Mouse (Mus musculus) kidney, adult 2 months (tissue): ENCODE measurements around the gene Tcf3. TPM values are rescaled to one million over a fixed set of nuclear protein-coding genes. Genes with fewer than 3 reads are reported as not detected.

Source experiments
- DNase-seq: peaks from one replicate; pipeline ENCODE4 v3.0.0; 2021
- H3K27ac ChIP-seq: fragments of 200-500 bp; 2 replicates; pipeline ENCODE4 v1.5.1; 2012; ENCODE audit warnings: low read depth, low read length, control low read depth, inconsistent platforms; ENCODE audit not compliant: insufficient read depth
- H3K27me3 ChIP-seq: fragments of 200-500 bp; replicated peaks from 2 replicates; pipeline ENCODE4 v1.6.1; 2012; ENCODE audit warnings: mild to moderate bottlenecking, moderate library complexity, low read length, inconsistent platforms; ENCODE audit not compliant: control insufficient read depth, insufficient read depth
- H3K36me3 ChIP-seq: fragments of 200-500 bp; 2 replicates; pipeline ENCODE4 v1.6.1; 2012; ENCODE audit warnings: mild to moderate bottlenecking, moderate library complexity, low read length, inconsistent platforms; ENCODE audit not compliant: control insufficient read depth, insufficient read depth
- H3K4me1 ChIP-seq: fragments of 200-500 bp; 2 replicates; pipeline ENCODE4 v1.6.1; 2011; ENCODE audit warnings: low read length; ENCODE audit not compliant: control insufficient read depth, insufficient read depth
- H3K4me3 ChIP-seq: fragments of 200-500 bp; 2 replicates; pipeline ENCODE4 v1.5.1; 2011; ENCODE audit warnings: mild to moderate bottlenecking, low read depth, low read length, control low read depth; ENCODE audit not compliant: insufficient read depth
- CTCF ChIP-seq: fragments of 200-500 bp; conservative IDR thresholded peaks from 2 replicates; pipeline ENCODE4 v1.5.1; 2011; ENCODE audit warnings: low read depth, mild to moderate bottlenecking, control low read depth, low read length, moderate library complexity, mixed read lengths; ENCODE audit not compliant: insufficient read depth, insufficient read length
- POLR2A ChIP-seq: fragments of 200-500 bp; IDR thresholded peaks from one replicate; pipeline ENCODE4 v1.6.1; 2011; ENCODE audit warnings: low read depth, low read length, control low read depth
- WGBS: fragments of 180-500 bp; shearing (Covaris S2); methylation state at CpG from one replicate; pipeline ENCODE4 v1.1.7; 2018; 5-methylcytosine and 5-hydroxymethylcytosine counted together
- polyA plus RNA-seq: library from polyadenylated mRNA; depleted of rRNA; stranded (reverse); fragments of >200 nt; gene quantifications from 2 replicates; pipeline ENCODE4 v1.2.3, GENCODE M21; 2012

Gene Tcf3
- polyA plus RNA-seq, 1 experiment: 33.3 TPM

DNA sequence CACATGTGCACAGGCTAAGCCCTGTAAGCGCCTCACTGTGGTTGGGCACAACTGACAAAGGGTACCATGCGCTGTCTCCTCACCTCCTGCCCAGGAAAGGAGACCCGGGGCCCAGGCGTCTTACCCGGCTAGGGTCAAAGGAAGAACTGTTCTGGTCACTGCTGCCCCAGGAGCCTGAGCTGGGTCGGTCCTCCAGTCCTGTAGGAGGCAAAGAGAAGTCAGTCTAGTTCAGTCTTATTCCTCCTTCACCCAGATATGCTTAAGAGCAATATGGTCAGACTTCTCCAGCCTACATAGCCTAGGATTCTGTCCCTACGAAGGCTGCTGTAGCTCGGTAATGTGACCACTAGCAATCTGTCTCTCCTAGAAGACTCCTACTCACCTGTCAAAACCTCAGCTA lies 12.2 kb downstream of the Tcf3 start:
- H3K4me3 ChIP-seq: no peak overlapping the region
- no peak overlapping the region for H3K27ac ChIP-seq
- peaks cover 1% of the 10 kb centered on the region; the same call in 1 of the 2 replicates for H3K36me3 ChIP-seq
- TF ChIP-seq CTCF (no peak), POLR2A (no peak)
- DNase-seq: no peak
- no peaks in the 10 kb centered on the region for H3K27me3 ChIP-seq
- WGBS: 92% methylated on average over 8 of the region's 8 CpGs
- H3K4me1 ChIP-seq: no peaks in the 10 kb centered on the region

GRCm38 (mm10) chr10:80420729-80421128 lies 12.7 kb downstream of the Tcf3 start:
- Histone ChIP-seq H3K27ac (no peak overlapping the region), H3K4me1 (no peaks in the 10 kb centered on the region), H3K27me3 (no peaks in the 10 kb centered on the region), H3K36me3 (peaks cover 1% of the 10 kb centered on the region; the same call in 1 of the 2 replicates), H3K4me3 (no peak overlapping the region)
- 93% methylated on average over 10 of the region's 10 CpGs for WGBS
- no peak for DNase-seq
- no peak for TF ChIP-seq CTCF
- no peak for TF ChIP-seq POLR2A

- Histone ChIP-seq H3K4me1 (no peaks in the 10 kb centered on the region), H3K27me3 (no peaks in the 10 kb centered on the region), H3K27ac (no peak overlapping the region), H3K4me3 (no peak overlapping the region), H3K36me3 (peaks cover 1% of the 10 kb centered on the region; the same call in 1 of the 2 replicates)
- 80% methylated on average over 8 of the region's 8 CpGs for WGBS
- TF ChIP-seq POLR2A (no peak), CTCF (no peak)
- no peak for DNase-seq
These were observed 14.0 kb downstream of the Tcf3 start for GRCm38 (mm10) chr10:80419419-80419818.

DNA sequence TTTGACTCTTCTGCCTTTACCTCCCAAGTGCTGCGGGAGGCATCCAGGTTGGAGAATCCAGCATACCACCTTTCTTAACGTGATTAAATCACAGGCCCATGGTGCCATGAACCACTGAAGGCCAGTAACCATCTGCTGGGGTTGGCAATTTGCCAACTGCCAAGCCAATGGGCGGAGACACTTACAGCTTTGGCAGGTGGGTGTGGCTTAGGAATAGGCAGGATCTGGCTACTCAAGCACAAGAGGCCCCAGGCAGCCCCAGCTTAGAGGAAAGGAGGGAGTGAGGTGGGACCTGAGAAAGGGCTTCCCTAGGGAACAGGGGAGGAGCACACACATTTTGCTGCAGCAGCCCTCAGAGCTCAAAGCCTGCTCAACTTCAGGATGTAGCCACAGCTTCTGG lies 15.1 kb downstream of the Tcf3 start:
- Histone ChIP-seq H3K27me3 (no peaks in the 10 kb centered on the region), H3K4me3 (no peak overlapping the region), H3K27ac (no peak overlapping the region), H3K36me3 (peaks cover 1% of the 10 kb centered on the region; the same call in 1 of the 2 replicates), H3K4me1 (no peaks in the 10 kb centered on the region)
- peak; percentile 56 for DNase-seq
- 54% methylated on average over 3 of the region's 3 CpGs for WGBS
- TF ChIP-seq POLR2A: no peak
- no peak for TF ChIP-seq CTCF

DNA sequence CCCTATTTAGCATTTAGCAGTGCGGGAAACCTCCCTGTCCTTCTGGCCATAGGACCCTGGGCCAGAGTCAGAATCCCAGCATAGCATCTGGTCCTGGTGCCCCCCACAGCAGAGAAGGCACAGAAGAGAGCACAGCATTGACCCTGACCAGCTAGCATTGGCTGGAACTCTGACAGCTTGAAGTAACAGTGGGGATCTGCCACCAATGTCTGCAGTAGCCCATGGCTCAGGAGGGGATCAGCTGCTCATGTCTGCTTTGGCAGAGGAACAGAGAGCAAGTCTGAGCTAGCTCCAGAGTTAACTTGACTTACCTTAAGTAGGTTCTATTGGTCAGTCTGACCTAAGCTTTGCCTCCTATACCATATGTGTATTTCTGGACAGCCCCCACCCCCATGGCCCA lies 15.6 kb downstream of the Tcf3 start:
- WGBS: 89% methylated on average over 1 of the region's 1 CpGs
- Histone ChIP-seq H3K27me3 (no peaks in the 10 kb centered on the region), H3K27ac (no peak overlapping the region), H3K4me3 (no peak overlapping the region), H3K36me3 (peaks cover 1% of the 10 kb centered on the region; the same call in 1 of the 2 replicates), H3K4me1 (no peaks in the 10 kb centered on the region)
- TF ChIP-seq CTCF (no peak), POLR2A (no peak)
- DNase-seq: no peak

DNA sequence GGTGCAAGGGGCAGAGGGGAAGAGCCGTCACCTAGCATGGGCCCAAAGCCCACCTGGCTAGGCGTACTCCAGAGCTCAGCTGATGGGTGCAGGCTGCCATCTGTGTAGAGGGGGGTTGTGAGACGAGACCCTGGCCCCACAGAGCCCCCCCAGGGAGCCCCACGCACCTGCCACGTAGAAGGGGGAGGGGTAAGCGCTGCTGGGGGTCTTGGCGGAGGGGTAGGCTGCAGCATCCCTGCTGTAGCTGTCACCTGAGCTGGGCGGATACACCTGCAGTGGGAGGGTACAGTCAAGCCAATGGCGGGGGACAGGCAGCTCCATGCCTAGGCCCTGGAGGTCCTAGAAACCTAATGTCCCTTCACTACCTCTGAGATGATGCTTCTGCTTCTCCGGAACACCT lies 16.1 kb downstream of the Tcf3 start:
- no peak for DNase-seq
- TF ChIP-seq POLR2A (no peak), CTCF (no peak)
- no peak overlapping the region for H3K4me3 ChIP-seq
- WGBS: 95% methylated on average over 10 of the region's 10 CpGs
- peaks cover 1% of the 10 kb centered on the region; the same call in 1 of the 2 replicates for H3K36me3 ChIP-seq
- no peaks in the 10 kb centered on the region for H3K4me1 ChIP-seq
- no peak overlapping the region for H3K27ac ChIP-seq
- no peaks in the 10 kb centered on the region for H3K27me3 ChIP-seq

GRCm38 (mm10) chr10:80415566-80415965 lies 17.9 kb downstream of the Tcf3 start:
- no peak overlapping the region for H3K27ac ChIP-seq
- no peak overlapping the region for H3K4me3 ChIP-seq
- TF ChIP-seq POLR2A (no peak), CTCF (no peak)
- peaks cover 1% of the 10 kb centered on the region; the same call in 1 of the 2 replicates for H3K36me3 ChIP-seq
- no peak for DNase-seq
- no peaks in the 10 kb centered on the region for H3K27me3 ChIP-seq
- WGBS: 90% methylated on average over 7 of the region's 7 CpGs
- no peaks in the 10 kb centered on the region for H3K4me1 ChIP-seq
